Mouse (Mus musculus) G1E (cell line): Measurements from ENCODE around the gene St6galnac6.

ENCODE experiments used
- CTCF ChIP-seq: IDR thresholded peaks from 2 replicates; pipeline ENCODE4 v1.5.1; 2012; ENCODE audit warnings: low read depth, low read length, inconsistent platforms, mixed read lengths
- GATA2 ChIP-seq: IDR thresholded peaks from 2 replicates; pipeline ENCODE4 v1.6.1; 2012; ENCODE audit warnings: low read depth, low read length, inconsistent platforms, borderline replicate concordance
- POLR2AphosphoS5 ChIP-seq: IDR thresholded peaks from 2 replicates; pipeline ENCODE4 v1.6.1; 2012; ENCODE audit warnings: low read depth, low read length, inconsistent platforms; ENCODE audit not compliant: insufficient replicate concordance

- no peak for TF ChIP-seq CTCF
- TF ChIP-seq GATA2 = no peak
- TF ChIP-seq POLR2AphosphoS5 = no peak
Measured at GRCm38 (mm10) chr2:32646379-32647056, 47.0 kb downstream of the St6galnac6 start, which contains the start of gene Eng.
